Mouse (Mus musculus) thymus, adult 18-20 months (tissue): ENCODE data around the gene Cfap43.

ENCODE experiments used
- DNase-seq, 2 experiments: peaks; one replicate each; pipeline ENCODE4 v3.0.0; 2022; ENCODE audit warnings: mixed read lengths in 2 of 2

The Cfap43 gene

DNA sequence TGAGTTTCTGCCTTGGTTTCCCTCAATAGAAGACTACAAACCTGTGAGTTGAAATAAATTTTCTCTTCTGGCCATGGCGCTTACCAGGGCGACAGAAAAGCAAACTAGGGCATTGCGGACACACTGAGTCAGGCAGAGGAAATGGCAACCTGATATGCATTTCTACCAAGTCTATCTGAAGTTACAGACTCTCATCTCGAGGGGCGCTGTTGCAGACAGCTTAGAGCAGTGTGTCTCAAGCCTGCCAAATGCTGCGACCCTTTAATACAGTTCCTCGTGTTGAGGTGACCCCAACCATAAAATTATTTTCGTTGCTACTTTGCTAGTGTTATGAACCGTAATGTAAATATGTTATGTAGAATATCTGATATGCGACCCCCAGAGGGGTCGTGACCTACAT lies 138.1 kb downstream of the Cfap43 start:
- no peak for DNase-seq

DNA sequence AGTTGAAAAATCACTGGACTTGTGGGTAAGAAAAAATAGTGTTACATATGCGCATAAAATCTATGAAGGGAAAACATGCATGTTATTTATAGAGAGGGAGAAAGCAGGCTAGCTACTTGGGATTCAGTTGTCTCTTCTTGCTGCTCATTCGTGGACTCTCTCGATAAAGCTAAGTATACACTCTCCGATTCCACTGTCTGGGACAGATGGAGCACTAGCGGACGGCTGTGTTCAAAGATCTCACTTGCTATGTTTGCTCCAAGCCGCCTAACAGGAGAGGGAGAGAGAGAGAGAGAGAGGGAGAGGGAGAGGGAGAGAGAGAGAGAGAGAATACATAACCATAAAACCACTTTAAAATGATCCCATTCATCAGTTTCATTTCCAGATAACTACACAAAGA lies 138.9 kb downstream of the Cfap43 start:
- no peak for DNase-seq

DNA sequence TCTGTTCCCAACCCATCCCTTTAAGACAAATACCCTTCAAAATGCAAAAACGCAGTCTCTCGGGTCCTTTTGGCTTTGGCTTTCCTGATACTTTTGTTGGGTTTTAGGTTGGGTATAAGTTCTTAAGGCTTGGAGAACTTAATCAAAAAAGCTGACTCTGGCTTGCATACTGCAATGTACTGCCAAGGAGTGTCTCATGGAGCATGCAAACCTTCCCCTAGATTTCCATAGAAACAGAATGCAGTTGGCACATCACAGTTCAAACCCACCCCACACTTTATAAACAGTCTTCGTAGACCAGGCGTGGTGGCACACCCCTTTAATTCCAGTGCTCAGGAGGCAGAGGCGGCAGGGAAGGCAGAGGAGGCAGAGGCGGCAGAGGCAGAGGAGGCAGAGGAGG lies 141.2 kb downstream of the Cfap43 start:
- DNase-seq, result no peak

DNA sequence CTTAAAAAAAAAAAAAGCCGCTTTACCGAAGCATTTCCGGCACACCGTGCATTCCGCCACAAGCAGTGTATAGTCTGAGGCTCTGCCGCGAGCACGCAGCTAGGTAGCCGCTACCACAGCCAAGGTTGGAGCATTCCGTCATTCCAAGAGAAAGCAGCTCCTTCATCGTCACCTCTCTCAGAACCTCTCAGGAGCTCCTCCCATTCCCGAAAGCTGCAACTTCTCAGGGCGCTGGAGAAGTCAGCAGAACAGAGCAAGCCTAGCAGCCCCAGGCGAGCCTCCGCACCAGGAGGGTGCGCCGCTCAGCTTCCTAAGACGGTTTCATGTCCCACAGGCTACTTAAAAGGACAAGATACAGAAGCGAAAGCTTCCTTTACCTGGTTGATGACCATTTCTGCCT lies 163.5 kb downstream of the Cfap43 start:
- no peak for DNase-seq

DNA sequence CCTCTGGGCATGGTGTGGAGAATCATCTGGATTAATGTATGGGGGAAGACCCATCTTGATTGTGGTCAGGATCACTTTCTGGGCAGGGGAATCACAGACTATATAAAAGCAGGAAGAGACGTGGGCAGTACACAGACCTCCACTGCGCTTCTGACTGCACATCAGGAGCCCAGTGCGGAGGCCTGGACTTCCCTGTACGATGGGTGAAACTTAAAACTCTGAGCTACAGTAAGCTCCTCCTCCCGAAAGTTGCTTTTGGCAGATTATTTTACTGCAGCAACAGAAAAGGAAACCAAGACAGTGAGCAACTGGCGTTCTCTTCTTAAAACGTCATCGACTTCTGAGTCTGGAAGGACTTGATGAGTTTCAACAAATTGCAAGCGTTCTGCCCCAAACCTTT lies 164.2 kb downstream of the Cfap43 start:
- DNase-seq, result no peak

DNA sequence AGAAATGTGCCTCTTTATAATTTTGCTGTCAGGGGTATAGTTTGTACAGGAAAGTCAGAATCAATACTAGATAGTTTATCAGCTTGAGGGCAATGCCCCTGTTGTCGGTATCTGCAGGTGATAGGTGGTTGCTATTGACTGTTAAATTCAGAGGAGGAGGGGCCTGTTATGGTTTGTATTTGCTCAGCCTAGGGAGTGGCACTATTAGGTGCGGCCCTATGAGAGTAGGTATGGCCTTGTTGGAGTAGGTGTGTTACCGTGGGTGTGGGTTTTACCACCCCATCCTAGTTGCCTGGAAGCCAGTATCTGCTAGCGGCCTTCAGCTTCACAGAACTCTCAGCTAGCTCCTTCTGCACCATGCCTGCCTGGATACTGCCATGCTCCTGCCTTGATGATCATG lies 165.2 kb downstream of the Cfap43 start:
- DNase-seq, result no peak

DNA sequence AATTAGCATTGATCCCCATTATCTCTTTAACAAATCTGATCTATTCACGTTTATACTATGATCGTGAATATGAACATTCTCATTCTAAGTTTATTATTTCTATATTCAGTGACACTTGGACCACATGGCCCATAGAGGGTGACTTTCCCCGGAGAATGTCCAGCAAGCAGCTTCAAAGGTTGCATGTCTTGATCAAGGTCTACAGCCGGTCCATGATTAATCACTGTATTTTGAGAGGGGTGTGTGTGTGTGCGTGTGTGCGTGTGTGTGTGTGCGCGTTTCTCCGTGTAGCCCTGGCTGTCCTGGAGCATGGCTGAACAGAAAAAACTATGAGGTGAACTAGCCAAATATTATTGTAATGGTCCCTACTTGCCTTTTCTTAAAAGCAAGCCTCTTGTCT lies 166.6 kb downstream of the Cfap43 start:
- DNase-seq, result no peak

DNA sequence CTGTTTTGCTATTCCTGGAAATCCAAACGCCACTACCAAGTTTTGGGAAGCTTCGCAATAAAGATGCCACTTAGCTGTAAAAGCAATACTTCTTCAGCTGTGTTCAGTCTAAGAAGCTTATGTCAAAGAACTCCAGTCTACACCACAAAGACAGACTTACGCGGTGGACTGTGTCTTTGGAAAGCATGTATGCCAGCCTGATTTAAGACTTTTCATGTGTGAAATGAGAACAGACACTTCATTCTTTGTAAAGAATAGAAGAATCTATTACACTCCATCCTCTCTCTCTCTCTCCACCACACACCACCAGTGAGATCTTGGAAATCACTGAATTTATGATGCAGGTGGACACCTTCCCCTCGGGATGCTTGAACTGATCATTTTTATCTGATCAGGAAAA lies 168.7 kb downstream of the Cfap43 start:
- DNase-seq, result no peak

DNA sequence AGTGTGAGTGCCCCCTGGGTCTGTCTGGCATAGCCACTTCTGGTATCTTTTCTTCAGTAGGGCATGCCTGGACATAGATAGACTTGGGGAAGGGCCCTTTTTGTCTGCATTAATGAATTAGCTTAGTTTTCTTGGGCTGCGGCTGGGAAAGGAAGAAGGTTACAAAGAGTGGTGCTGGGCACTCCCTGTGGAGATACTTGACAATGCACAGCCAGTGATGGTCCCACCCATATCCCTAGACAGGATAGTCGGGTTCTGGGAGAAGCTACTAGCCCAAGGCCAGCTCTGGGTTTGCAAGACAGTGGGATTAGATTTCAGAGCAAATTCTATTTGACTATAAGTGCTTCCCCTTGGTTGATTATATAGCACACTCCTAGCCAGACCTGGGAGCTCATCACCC lies 170.1 kb downstream of the Cfap43 start:
- DNase-seq, result no peak

DNA sequence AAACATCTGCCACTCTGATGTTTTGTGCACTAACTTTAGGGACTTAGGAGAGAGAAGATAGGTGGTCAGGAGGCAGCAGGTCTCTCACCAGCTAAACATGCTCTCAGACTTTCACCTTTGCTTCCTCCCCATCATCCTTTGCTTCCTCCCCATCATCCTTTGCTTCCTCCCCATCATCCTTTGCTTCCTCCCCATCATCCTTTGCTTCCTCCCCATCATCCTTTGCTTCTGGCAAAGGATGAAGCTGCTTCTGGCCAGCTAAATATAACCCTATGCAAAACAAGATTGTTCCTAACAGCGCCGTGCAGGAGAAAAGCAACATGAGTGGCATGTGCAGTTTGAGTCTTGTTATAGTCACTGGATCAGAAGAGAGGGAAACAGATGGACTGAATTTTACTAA lies 172.0 kb downstream of the Cfap43 start:
- no peak for DNase-seq

DNA sequence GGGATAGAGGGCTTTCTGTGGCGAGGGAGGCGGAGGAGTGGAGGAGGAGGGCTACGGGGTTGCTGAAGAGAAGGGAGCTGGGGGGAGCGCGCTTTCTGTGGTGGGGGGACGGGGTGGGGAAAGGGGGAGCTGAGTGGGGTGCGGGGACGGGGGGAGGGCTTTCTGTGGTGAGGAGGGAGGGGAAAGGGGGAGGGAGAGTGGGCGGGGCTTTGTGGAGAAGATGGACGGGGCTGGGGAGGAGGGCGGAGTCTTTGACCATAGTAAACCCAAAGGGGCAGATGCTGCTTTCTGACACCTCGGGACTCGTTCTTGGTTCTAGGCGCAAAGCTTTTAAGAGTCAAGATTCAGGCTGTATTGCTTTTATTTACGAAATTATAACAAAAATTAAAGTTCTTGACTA lies 187.2 kb downstream of the Cfap43 start:
- DNase-seq, result no peak

DNA sequence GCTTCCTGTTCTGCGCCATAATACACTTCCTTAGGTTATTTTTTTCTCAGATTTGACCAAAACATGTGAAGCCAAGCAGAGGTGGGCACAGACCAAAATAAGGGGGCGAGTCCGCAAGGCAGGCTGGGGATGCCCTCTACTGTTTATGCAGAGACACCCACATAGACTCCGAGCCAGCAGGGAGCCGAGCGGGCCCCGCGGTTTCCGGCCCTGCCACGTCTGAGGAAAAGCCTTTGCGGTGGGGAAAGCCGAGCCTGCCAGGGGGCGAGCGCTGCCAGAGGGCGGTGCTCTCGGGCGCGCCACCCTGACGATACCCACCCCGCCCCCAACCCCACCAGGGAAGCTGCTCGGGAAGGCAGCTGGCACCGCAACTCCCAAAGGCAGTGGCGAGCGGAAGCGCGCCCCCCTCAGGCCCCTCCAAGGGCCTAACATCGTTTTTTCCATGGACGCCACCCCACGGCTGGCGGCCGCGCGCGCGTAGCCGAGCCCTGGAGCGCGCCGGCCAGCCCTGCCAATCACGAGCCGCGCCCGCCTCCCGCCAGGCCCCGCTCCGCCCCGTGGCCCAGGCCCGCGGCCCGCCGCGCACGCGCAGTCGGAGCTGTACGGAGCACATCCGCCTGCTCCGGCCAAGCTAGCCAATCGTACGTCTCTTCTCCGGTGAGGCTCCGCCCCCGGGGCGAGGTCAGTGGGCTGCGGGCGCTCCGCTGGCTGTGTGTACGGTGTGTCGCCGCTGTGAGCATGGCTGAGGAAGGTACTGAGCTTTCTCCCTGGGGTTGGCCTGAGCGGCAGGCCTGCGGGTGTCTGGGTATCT lies 187.8 kb downstream of the Cfap43 start, which contains the start of gene Sfr1:
Gene Sfr1, plus strand, starts transcription at position 612 of the 811 bp plus-strand sequence.
- DNase-seq, result peak; percentile 98 to 99

DNA sequence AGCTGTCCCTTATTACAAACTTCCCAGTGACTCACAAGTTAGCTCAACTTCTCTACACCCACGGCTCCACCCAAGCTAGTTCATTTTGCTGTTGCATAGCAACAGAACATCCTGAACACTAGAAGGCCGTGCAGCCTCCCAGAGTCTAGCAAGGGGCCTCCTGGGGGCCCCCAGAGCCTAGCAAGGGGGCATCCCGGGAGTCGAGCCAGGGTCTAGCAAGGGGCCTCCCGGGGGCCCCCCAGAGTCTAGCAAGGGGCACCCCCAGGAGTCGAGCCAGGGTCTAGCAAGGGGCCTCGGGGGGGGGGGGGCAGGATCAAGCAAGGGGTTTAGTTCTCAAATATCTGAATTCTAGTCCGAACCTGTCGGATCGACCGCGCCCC lies 188.4 kb downstream of the Cfap43 start:
- DNase-seq, result peak; percentile 48 to 73

DNA sequence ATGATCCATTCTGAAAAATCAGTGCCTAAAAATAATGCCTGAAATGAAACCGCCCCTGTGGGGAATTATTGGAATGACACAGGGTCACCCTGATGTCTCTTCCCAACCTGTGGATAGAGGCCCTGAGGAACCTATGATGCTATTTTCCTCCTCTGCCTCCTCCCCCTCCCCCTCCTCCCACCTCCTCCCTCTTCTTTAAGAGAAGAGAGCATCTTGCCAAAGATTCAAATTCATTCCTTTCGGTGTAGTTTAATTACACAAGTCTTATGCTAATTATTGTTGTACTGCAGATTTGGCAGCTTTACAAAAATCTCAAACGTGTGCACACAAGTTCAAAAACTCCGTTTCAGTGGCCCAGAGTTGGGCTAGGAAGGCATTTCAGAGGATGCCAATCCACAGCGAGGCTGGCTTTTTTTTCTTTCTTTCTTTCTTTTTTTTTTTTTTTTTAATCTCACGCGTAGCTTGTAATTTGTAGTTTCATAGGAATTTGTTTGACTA lies 193.4 kb downstream of the Cfap43 start:
- no peak for DNase-seq

DNA sequence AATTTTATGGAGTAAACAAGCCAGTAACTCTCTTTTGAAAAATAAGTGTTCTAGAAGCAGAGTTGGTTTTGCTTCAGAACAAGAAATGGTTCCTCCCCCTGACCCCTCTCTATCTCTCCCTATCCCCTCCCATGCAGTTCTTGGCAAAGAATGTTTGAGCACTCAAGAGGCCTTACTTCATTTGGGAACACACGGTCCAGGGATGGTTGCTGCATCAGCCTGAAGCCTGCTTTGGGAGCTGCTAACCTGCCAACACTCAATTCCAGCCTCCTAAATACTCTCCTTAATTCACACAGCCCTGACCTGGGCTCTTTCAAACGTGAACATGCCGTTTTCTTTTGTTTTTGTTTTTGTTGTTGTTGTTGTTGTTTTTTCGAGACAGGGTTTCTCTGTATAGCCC lies 194.2 kb downstream of the Cfap43 start:
- DNase-seq, result no peak

DNA sequence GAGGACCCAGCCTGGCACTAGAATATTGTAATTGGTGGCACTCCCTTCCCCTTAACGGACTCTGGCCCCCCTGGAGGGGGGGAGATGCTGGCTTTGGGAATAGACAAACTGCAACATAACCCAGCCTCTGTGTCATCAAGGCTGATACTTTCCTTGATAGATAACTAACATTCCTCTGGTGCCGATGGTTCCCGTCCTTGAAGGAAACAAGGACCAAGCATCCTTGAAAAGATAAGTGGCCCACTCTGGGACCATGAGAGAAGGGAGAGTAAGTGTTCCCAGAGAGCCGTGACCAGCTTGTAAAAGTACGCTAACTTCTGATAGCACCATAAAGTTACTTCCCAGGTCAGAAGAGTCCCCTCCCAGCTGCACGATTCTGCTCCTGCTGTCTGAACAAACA lies 196.6 kb downstream of the Cfap43 start:
- DNase-seq, result no peak

DNA sequence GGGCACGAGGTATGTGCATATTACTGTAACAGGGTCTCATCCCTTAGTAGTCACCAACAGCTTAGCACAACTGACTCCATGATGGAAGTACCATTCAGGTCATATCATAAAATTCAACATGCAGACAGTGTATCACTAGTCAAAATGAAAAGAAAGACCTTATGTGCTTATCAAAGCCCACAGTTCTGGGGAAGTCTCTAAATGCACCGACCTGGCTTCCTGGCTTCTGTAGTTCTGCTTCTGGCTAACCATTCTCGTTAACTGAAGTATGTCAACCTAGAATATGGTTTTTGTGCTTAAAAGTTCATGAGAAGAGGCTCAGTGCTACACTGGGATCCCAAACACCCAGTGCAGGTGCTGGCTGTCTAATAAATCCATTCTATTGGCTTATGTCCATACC lies 199.9 kb downstream of the Cfap43 start:
- DNase-seq, result no peak

DNA sequence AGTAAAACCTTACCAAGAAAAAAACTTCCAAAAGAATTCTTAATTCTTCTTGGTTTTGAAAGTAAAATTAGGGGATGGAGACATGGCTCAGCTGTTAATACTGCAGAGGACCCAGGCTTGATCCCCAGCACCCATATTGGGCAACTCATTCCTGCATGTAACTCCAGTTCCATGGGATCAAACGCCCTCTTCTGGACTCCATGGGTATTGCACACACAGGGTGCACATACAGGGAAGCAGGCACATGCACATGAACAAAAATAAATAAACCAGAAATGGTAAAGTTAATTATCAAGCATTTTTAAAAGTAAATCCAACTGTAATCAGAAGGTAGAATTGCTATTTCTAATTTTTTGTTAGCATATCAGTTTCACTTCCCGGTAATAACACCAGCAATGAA lies 202.9 kb downstream of the Cfap43 start:
- DNase-seq, result no peak

DNA sequence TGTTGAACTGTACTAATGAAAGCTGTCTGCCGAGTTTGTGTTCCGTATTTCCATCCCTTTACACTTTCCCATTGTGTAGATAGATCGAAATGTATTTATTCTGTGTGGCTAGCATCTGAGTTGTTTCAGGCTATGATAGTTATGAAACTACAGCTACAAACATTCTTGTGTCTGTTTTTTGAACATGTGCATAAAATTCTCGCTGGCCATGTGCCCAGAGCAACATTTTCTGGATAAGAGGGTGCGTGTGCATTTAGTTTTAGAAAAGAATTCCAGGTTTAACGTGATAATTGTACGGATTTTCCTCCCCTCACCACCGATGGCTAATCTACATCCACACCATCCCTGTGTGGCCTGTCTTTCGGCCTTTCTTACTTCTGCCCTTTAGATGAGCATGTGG lies 205.6 kb downstream of the Cfap43 start:
- no peak for DNase-seq

DNA sequence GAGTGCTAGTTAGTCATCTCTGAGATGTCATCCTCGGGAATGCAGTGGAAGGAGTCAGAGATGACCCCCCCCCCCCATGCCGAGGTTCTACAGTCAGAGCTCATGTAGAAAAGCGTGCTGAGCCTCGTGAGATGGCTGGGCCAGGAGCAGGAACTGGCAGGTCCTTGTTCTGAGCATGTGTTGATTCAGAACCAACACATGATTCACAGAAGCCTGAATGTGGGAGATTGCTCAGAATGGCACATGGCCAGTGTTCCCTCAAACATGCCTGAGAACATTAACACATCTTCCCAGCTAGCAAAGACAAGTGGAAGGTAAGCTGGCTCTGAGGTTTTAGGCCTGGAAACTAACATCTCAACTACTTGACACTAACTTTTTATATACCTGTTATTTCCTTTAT lies 208.7 kb downstream of the Cfap43 start:
- no peak for DNase-seq

DNA sequence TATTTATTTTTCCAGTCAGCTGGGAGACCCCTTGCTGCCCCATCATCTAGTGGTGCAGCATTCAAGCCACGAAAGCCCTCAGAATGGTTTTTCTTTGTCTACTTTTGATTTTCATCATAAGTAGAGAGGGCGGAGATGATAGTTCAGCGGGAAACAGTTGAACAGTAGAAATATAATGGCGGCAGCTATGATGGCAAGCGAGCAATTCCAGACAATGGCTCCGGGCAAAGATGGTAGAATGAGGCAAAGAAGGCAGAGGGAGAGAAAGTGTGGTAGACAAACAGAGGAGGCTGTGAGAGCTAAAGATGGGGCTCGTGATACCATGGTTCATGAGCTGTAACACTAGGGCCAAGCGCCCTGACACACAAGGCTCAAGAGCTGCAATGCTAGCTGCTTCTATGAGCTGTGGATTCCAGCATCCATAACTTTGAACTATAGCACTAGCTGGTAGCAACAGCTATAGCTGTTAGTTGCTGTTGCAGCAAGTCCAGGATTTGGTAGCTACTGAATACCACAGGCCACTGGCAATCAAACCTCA lies 213.2 kb downstream of the Cfap43 start:
- no peak for DNase-seq

DNA sequence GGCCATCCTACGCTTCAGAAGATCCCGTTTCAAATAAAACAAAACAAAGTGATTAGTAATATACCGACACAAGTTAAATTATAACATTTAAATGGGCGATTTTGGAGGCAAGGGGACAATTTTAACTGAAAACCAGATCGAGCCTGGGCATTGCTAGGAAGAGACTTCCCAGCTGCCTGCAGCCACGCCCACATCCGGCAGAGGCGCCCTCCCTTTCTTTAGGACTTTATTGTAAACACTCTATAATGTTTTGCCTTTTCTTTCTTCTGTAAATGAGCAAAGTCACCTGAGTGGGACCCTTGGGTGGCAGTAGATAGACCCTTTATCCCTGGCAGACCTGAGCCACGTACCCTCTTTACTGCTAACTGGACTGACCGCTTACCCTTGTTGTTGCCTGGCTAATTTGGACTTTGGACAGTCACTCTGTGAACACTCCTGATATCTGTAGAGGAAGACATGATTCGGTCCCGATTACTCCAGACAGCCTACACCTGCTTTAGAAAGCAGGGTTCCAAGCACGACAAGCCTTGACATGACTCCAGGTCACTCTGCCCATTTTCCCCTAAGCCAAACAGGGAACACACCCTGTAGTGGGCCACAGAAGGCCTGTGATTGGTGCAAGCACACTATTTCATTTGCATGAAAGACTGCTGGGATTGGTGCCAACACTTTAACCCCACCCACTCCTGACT lies 213.9 kb downstream of the Cfap43 start:
- no peak for DNase-seq

DNA sequence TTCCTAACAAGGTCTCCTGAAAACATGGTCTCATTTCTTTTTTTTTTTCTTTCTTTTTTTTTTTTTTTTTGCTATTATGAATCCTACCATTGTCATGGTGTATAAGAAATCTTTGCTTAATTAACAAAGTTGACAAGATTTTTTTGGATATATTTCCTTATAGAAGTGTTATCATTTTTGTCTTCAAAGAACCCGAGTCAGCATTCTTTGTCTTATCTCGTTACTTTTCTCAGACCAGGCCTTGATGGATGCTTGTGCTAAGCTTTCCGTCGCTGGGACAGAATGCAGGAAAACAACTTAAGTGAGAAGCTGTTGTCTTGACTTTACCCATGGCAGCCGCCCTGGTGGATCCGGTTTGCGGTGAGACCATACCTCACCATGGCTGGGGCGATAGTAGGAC lies 218.6 kb downstream of the Cfap43 start:
- DNase-seq, result no peak

DNA sequence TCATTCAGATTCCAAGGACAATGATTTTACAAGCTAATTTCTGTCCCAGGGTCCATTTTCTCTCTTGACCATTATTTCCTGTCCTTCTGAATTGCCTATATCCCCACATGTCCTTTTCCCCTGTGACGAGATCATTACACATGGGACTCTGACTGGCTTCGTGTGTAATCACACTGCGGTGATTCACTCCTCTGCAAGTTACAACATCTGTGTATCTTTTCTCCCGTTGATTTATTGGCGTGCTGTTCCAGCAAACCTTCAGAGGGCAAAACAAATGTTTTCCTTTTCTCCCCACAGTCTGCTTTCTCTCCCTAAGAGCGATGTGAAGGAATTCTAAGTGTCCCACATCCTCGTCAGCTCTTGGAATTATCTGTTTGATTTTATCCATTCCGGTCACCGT lies 219.3 kb downstream of the Cfap43 start:
- DNase-seq, result no peak
